ENCODE assay signal across 13 mouse cellular contexts in genomic region chr9:24896498-24897261, GRCm38 (mm10).
DNase-seq lines count a peak whose midpoint lies in the region; ATAC-seq and TF ChIP-seq lines count a peak whose summit lies in the region.
"Had no signal": no experiment of that assay in that cellular context is flagged by ENCODE, and none has a peak within 500 bp of the region (broad histone marks: within the 10 kb centered on the region; RNA-seq: fewer than 3 reads in every experiment).

No protein-coding gene starts in this region.

- H3K4me1 ChIP-seq in liver, postnatal 0 days (ENCODE audit: insufficient read depth), result no peaks in the 10 kb centered on the region
- peaks cover 18% of the 10 kb centered on the region for H3K4me1 ChIP-seq in heart, embryonic 11.5 days (ENCODE audit: control insufficient read depth, insufficient read depth, low read length)
- no peaks in the 10 kb centered on the region for H3K4me1 ChIP-seq in neural tube, embryonic 15.5 days
- H3K4me1 ChIP-seq: embryonic facial prominence, embryonic 13.5 days; forebrain, embryonic 12.5 days; hindbrain, embryonic 15.5 days; limb, embryonic 13.5 days had no signal

- intact Hi-C loops in heart, postnatal 36 days (cut with DNase I), result loop anchor here (5.0 kb wide), 1 partner anchor 124 kb away; the partner anchor contains the start of gene Tbx20
- intact Hi-C loops in left cerebral cortex, postnatal 4 days (cut with DNase I), result no loop called here

- TF ChIP-seq CTCF in liver, postnatal 0 days (IDR thresholded peaks at IDR 0.05; ENCODE audit: low read depth), result no peak

- peak; percentile 19 for DNase-seq in liver
- DNase-seq in liver, postnatal 0 days, result no peak
- peak; percentile 43 to 56 for DNase-seq in heart, postnatal 36 days
- DNase-seq in lung, postnatal 36 days, result peak; percentile 45
- DNase-seq in left cerebral cortex, postnatal 4 days, result no peak
- DNase-seq: cerebellum, postnatal 36 days had no signal

- H3K9ac ChIP-seq in liver, postnatal 0 days (replicated peaks), result no peak overlapping the region
- H3K9ac ChIP-seq in heart, embryonic 11.5 days (ENCODE audit: low read depth, low read length), result no peak overlapping the region
- no peak overlapping the region for H3K9ac ChIP-seq in neural tube, embryonic 15.5 days (replicated peaks)
- H3K9ac ChIP-seq: embryonic facial prominence, embryonic 13.5 days; forebrain, embryonic 12.5 days; hindbrain, embryonic 15.5 days; limb, embryonic 13.5 days had no signal

- ATAC-seq in liver, postnatal 0 days, result no peak
- ATAC-seq in heart, embryonic 11.5 days (replicated peaks; ENCODE audit: insufficient number of reproducible peaks, low FRiP score, low TSS enrichment), result peak; percentile 61
- ATAC-seq in neural tube, embryonic 15.5 days (ENCODE audit: low FRiP score), result no peak
- ATAC-seq: CD4-positive, CD25-positive, alpha-beta regulatory T cell, adult 4 months had no signal

- no peak overlapping the region for H3K27ac ChIP-seq in liver, postnatal 0 days (ENCODE audit: low read depth)
- H3K27ac ChIP-seq in heart, embryonic 11.5 days (ENCODE audit: low read depth, low read length), result peak overlapping the region; percentile 67
- no peak overlapping the region for H3K27ac ChIP-seq in neural tube, embryonic 15.5 days (replicated peaks)
- H3K27ac ChIP-seq: embryonic facial prominence, embryonic 13.5 days; forebrain, embryonic 12.5 days; hindbrain, embryonic 15.5 days; limb, embryonic 13.5 days had no signal

- TF ChIP-seq EP300 in liver, postnatal 0 days (IDR thresholded peaks at IDR 0.05; ENCODE audit: low read depth), result no peak

- no peak overlapping the region for H3K4me3 ChIP-seq in liver, postnatal 0 days (ENCODE audit: low read depth, low read length)
- H3K4me3 ChIP-seq in heart, embryonic 11.5 days (ENCODE audit: low read depth, low read length), result no peak overlapping the region
- H3K4me3 ChIP-seq in neural tube, embryonic 15.5 days (replicated peaks), result no peak overlapping the region
- H3K4me3 ChIP-seq: embryonic facial prominence, embryonic 13.5 days; forebrain, embryonic 12.5 days; hindbrain, embryonic 15.5 days; limb, embryonic 13.5 days had no signal

- no peaks in the 10 kb centered on the region for H3K36me3 ChIP-seq in liver, postnatal 0 days (replicated peaks; ENCODE audit: insufficient read depth, low read length)
- no peaks in the 10 kb centered on the region for H3K36me3 ChIP-seq in heart, embryonic 11.5 days (ENCODE audit: control insufficient read depth, insufficient read depth, low read length)
- no peaks in the 10 kb centered on the region for H3K36me3 ChIP-seq in neural tube, embryonic 15.5 days
- H3K36me3 ChIP-seq: embryonic facial prominence, embryonic 13.5 days; forebrain, embryonic 12.5 days; hindbrain, embryonic 15.5 days; limb, embryonic 13.5 days had no signal

- H3K9me3 ChIP-seq in liver, postnatal 0 days (ENCODE audit: low read length), result no peaks in the 10 kb centered on the region
- H3K9me3 ChIP-seq in heart, embryonic 11.5 days (replicated peaks; ENCODE audit: control insufficient read depth, low read length), result no peaks in the 10 kb centered on the region
- no peaks in the 10 kb centered on the region for H3K9me3 ChIP-seq in neural tube, embryonic 15.5 days (replicated peaks)
- H3K9me3 ChIP-seq: embryonic facial prominence, embryonic 13.5 days; forebrain, embryonic 12.5 days; hindbrain, embryonic 15.5 days; limb, embryonic 13.5 days had no signal

- H3K4me2 ChIP-seq in liver, postnatal 0 days (ENCODE audit: low read depth, low read length), result no peak overlapping the region
- no peak overlapping the region for H3K4me2 ChIP-seq in heart, embryonic 11.5 days
- no peak overlapping the region for H3K4me2 ChIP-seq in neural tube, embryonic 15.5 days
- H3K4me2 ChIP-seq: embryonic facial prominence, embryonic 13.5 days; forebrain, embryonic 12.5 days; hindbrain, embryonic 15.5 days; limb, embryonic 13.5 days had no signal

- no peaks in the 10 kb centered on the region for H3K27me3 ChIP-seq in liver, postnatal 0 days (ENCODE audit: insufficient read depth, low read length)
- H3K27me3 ChIP-seq in heart, embryonic 11.5 days (ENCODE audit: control insufficient read depth, insufficient read depth, low read length), result no peaks in the 10 kb centered on the region
- H3K27me3 ChIP-seq in neural tube, embryonic 15.5 days (replicated peaks), result no peaks in the 10 kb centered on the region
- H3K27me3 ChIP-seq: embryonic facial prominence, embryonic 13.5 days; forebrain, embryonic 12.5 days; hindbrain, embryonic 15.5 days; limb, embryonic 13.5 days had no signal

- 59% methylated on average over 13 of the region's 13 CpGs for WGBS in liver, postnatal 0 days (ENCODE audit: insufficient replicate concordance)
- WGBS in heart, embryonic 11.5 days (ENCODE audit: insufficient replicate concordance), result 35% methylated on average over 13 of the region's 13 CpGs
- 86% methylated on average over 13 of the region's 13 CpGs for WGBS in neural tube, embryonic 15.5 days

Comparison
In these comparisons a context has a peak if more than half of its experiments do, and no peak if none do; other contexts are left out.
1. DNase-seq: peak in liver (single experiment), heart, postnatal 36 days (2 of 2) and lung, postnatal 36 days (single experiment); none in liver, postnatal 0 days (single experiment) and left cerebral cortex, postnatal 4 days (single experiment).